Mouse (Mus musculus) megakaryocyte-erythroid progenitor cell, adult 5-6 weeks (primary cell): ENCODE data around the gene Cc2d2b. TPM values are rescaled to one million over a fixed set of nuclear protein-coding genes. Genes with fewer than 3 reads are reported as not detected.

Experiments
- ATAC-seq: replicated peaks from 2 replicates; pipeline ENCODE4 v1.8.0; 2016; ENCODE audit warnings: mild to moderate bottlenecking, inconsistent platforms; ENCODE audit not compliant: severe bottlenecking, poor library complexity, low FRiP score, low TSS enrichment
- total RNA-seq, 2 experiments: library from RNA; stranded (forward) in 1 of 2; stranded (reverse) in 1 of 2; fragments of 200-1000, 215-1000 nt in 1 of 2; fragments of >200 nt in 1 of 2; fragmentation: Nextera tagmentation in 1 of 2; gene quantifications; 2 replicates each; pipeline ENCODE4 v1.2.3; 2014 to 2017

Gene Cc2d2b
- total RNA-seq, 2 experiments from 2014 or later = 1.6 to 11.4 TPM

- no peak for ATAC-seq
Measured at GRCm38 (mm10) chr19:40738683-40739324, 9.7 kb upstream of the Cc2d2b start.

- ATAC-seq = no peak
Measured at GRCm38 (mm10) chr19:40746603-40747002, 1.9 kb upstream of the Cc2d2b start.

- peak; percentile 84 for ATAC-seq
Measured at GRCm38 (mm10) chr19:40754311-40754710, 5.8 kb downstream of the Cc2d2b start.

GRCm38 (mm10) chr19:40760071-40760470 lies 11.5 kb downstream of the Cc2d2b start:
- ATAC-seq = no peak

- ATAC-seq = 0 out of 2 replicates have a peak, but pooled peaks have one; percentile 32
Measured at GRCm38 (mm10) chr19:40762023-40762759, 13.6 kb downstream of the Cc2d2b start.

GRCm38 (mm10) chr19:40767189-40767588 lies 18.6 kb downstream of the Cc2d2b start:
- no peak for ATAC-seq

- ATAC-seq = peak; percentile 96
Measured at GRCm38 (mm10) chr19:40769341-40769770, 20.8 kb downstream of the Cc2d2b start.

- 0 out of 2 replicates have a peak, but pooled peaks have one; percentile 37 for ATAC-seq
Measured at GRCm38 (mm10) chr19:40788004-40788714, 39.6 kb downstream of the Cc2d2b start.

GRCm38 (mm10) chr19:40788715-40789084 lies 40.1 kb downstream of the Cc2d2b start:
- ATAC-seq = 0 out of 2 replicates have a peak, but pooled peaks have one; percentile 34

GRCm38 (mm10) chr19:40805176-40805737 lies 56.7 kb downstream of the Cc2d2b start:
- ATAC-seq = no peak

- no peak for ATAC-seq
Measured at GRCm38 (mm10) chr19:40809858-40810257, 61.3 kb downstream of the Cc2d2b start.

- no peak for ATAC-seq
Measured at GRCm38 (mm10) chr19:40811840-40812239, 63.3 kb downstream of the Cc2d2b start.

- peak; percentile 42 for ATAC-seq
Measured at GRCm38 (mm10) chr19:40812778-40813177, 64.2 kb downstream of the Cc2d2b start.

GRCm38 (mm10) chr19:40813385-40813784 lies 64.8 kb downstream of the Cc2d2b start:
- ATAC-seq = peak; percentile 91

GRCm38 (mm10) chr19:40815645-40816183 lies 67.2 kb downstream of the Cc2d2b start:
- no peak for ATAC-seq

- ATAC-seq = peak; percentile 60
Measured at GRCm38 (mm10) chr19:40817901-40818532, 69.5 kb downstream of the Cc2d2b start.

- peak; percentile 79 for ATAC-seq
Measured at GRCm38 (mm10) chr19:40818764-40819163, 70.2 kb downstream of the Cc2d2b start.

GRCm38 (mm10) chr19:40821306-40821825 lies 72.8 kb downstream of the Cc2d2b start:
- no peak for ATAC-seq

GRCm38 (mm10) chr19:40825636-40826035 lies 77.1 kb downstream of the Cc2d2b start:
- no peak for ATAC-seq
